Mouse (Mus musculus): ENCODE measurements around the gene Dpf3. TPM values are rescaled to one million over a fixed set of nuclear protein-coding genes. Genes with fewer than 3 reads are reported as not detected.

Gene Dpf3
- total RNA-seq, 2 experiments from 2014 or later = 26.1 to 28.1 TPM

GRCm38 (mm10) chr12:83338345-83338744 lies 149.2 kb downstream of the Dpf3 start:
- DNase-seq = no peak

- DNase-seq = no peak
These were observed 149.8 kb downstream of the Dpf3 start for GRCm38 (mm10) chr12:83337776-83338149.

DNA sequence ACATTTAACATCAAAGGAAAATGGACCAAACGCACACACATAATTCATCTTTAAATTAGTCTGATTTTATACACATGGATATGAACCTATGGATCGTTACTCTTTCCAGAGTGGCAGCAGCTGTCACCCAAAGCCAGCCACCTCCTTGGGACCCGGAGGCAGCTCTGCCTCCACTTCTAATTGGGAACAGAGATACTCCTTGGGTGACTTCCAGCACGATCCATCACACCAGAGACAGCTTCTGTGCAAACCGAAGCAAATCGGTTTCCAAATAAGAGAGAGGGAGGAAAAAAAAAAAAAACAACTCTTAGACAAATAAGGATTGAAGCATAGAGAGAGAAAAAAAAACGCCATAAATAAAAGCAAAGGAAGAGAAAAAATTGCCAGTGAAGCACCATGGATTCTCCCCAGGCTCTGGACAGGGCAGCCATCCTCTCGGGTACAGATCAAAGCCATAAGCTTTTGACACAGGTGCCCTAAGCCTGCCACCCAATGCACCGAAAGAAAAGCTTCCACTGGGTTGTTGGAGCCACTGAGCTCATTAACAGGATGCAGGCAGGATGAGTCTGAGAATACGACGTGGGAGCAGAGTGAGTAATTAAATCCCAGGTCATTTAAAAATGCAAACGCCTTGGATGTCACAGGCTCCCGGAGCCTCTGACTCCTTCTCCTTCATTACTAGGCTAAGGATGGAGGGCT lies 150.3 kb downstream of the Dpf3 start:
- no peak for DNase-seq

- DNase-seq = no peak
These were observed 157.5 kb downstream of the Dpf3 start for GRCm38 (mm10) chr12:83330056-83330455.

- no peak for DNase-seq
These were observed 158.6 kb downstream of the Dpf3 start for GRCm38 (mm10) chr12:83328899-83329298.

- no peak for DNase-seq
These were observed 159.0 kb downstream of the Dpf3 start for GRCm38 (mm10) chr12:83328491-83328890.

DNA sequence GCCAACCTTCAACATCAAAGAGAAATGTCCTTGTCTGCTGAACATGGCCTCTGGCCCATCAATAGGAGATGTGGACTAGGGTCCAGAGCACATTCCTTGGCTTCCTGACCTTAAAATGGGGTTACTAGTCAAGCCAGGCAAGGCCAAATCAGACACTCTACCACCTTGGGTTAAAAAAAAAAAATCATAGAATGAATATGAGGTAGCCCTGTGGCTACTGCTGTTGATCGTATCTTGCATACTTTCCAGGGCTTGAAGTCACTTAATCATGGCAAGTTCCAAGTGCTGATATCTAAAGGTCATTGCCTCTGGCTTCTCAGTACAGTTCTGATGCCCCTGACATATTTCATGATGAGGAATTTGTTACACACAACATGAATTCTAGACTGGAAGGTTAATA lies 160.1 kb downstream of the Dpf3 start:
- no peak for DNase-seq

GRCm38 (mm10) chr12:83320725-83321124 lies 166.8 kb downstream of the Dpf3 start:
- DNase-seq = no peak

DNA sequence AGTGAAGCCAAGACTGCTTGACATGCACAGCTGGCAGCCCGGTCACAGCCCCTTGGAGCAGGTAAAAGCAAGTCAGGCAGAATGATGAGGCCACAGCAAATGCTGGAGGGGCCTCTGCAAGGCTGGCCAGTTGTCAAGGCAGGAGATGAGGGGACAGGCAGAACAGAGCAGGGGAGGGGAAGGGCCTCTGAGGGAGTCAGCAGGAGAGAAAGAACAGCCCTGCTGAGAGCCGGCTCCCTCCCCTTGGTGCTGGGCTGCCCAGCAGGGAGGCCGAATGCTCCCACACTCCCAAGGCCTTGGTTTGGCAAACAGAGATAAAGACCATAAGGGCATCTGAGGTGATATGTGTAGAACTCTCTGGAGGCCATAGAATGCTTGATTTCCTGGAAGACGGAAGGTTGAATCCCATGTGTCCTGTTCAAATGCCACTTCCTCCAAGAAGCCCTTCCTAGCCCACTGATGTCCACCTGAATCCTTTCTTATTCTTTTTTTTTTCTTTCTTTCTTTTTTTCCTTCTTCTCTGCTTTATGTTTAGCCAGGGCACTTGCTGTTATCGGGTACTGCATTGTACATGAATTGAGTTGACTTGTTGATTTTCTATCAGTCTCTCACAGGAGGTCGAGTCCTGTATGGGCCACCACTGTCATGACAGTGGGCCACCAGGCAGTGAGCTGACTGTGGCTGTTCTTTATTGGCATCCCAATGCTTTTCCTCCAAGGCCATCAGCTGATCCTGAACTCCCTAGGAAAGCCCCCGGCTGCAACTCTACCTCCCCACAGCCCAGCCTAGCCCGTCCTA lies 169.7 kb downstream of the Dpf3 start:
- DNase-seq = no peak

- no peak for DNase-seq
These were observed 172.8 kb downstream of the Dpf3 start for GRCm38 (mm10) chr12:83314666-83315065.

DNA sequence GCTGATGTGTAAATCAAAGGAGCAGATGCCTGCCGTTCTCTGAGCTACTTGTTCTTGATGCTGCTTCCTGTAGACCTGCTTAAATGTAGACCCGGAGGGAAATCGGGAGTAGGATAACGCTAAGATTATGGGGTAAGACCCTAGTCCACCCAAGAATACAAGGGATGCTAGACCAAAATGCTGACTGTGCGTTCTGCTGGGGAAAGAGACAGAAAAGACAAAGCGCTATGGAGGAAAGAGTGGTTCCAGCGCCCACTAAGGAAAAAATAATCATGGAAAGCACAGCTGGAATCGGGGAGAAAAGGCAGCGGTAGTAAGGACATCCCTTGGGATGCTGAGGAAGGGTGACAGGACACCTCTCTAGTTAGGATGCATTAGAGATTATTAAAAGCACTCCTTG lies 174.7 kb downstream of the Dpf3 start:
- no peak for DNase-seq

GRCm38 (mm10) chr12:83310567-83310966 lies 176.9 kb downstream of the Dpf3 start:
- no peak for DNase-seq

GRCm38 (mm10) chr12:83309031-83309804 lies 178.3 kb downstream of the Dpf3 start:
- DNase-seq = no peak

DNA sequence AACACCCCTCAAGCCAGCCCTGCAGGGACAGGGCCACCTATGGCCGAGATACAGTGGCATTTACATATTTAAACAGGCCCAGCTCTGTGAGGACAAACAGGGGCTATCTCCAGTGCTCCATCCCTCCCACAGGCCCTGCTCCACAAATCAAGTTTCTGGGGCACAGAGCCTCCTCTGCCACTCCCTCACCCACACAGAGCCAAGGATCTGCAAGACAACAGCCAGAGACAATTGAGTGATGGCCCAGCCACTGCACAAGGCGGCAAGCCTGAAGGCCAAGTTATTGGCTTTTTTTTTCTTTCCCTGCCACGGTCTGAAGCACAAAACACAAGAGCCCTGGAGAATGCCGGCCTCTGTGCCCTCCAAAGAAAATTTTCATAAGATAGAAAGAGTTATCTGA lies 178.9 kb downstream of the Dpf3 start:
- DNase-seq = no peak

- no peak for DNase-seq
These were observed 184.3 kb downstream of the Dpf3 start for GRCm38 (mm10) chr12:83303221-83303620.

- DNase-seq = peak; percentile 26 to 31
These were observed 185.0 kb downstream of the Dpf3 start for GRCm38 (mm10) chr12:83302320-83303153.

GRCm38 (mm10) chr12:83301616-83302319 lies 185.7 kb downstream of the Dpf3 start:
- DNase-seq = no peak

GRCm38 (mm10) chr12:83298358-83298757 lies 189.2 kb downstream of the Dpf3 start:
- no peak for DNase-seq

DNA sequence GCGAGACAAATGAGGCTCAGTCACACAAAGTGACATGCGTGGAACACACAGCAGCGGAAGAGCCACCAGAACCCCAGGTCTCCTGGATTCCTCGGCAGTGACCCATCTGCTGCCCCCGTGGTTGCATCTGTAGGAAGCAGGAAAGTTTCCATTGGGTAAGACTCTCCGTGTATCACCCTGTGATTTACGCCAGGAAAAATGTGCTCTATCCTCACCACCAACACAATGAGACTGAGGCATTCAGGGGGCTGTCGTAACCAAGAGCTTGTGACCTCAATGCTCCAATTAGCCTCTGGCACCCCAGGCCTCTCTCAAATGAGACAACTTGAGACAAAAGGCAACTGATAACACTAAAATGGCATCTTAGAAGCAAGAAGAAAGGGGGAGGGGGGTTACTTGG lies 192.5 kb downstream of the Dpf3 start:
- no peak for DNase-seq

DNA sequence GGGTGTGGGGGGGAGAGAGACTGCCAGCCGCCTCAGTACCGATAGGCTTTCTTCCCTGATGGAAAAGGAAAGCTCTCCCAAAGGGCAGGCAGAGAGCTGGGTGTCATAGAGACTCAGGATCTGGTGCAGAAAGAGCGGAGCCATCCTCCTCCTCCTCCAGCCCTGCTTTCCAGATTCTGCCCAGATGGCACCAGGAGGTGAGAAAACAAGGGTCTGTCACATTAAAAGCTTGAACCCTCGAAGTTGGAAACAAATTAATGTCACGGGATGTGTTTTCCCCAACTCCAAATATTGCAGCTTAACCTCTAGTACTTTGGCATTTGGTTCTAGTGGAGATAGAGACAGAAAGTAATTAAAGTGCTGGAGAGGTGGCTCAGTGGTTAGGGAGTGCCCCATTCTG lies 195.6 kb downstream of the Dpf3 start:
- DNase-seq = no peak

All from layer of hippocampus, postnatal 36 days (tissue).